In the genomic region with DNA sequence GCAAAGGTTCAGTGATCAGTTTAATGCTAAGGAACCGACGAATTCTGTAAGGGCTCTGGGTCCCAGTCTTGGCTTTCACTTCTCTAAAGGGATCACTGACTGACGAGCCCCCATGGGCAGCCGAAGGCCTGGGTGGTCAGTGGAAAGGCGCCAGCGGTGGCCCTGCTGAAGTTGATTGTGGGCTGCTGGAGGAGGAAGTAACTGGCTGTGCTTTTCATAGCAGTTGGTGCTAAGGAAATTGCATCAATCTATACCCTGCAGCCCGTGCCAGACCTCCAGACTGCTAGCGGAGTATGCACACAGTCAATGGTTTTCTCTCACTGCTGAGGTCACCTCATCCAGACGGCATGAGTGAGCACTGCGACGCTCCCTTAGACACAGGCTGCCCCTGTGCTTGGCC, we compare ENCODE assay signal across 8 mouse cellular contexts. TPM values are rescaled to one million over a fixed set of nuclear protein-coding genes. Genes with fewer than 3 reads are reported as not detected.
DNase-seq lines count a peak whose midpoint lies in the region; ATAC-seq and TF ChIP-seq lines count a peak whose summit lies in the region.

No protein-coding gene starts in this region.

- intact Hi-C loops in heart, postnatal 25 days (cut with DNase I), result loop anchor here (5.0 to 10.0 kb wide), 2 partner anchors 73 to 415 kb away; partner anchors contain the start of gene 3110040N11Rik

- H3K27ac ChIP-seq in heart, embryonic 15.5 days, result peak overlapping the region; percentile 60
- peak overlapping the region; percentile 54 for H3K27ac ChIP-seq in liver, adult 2 months (replicated peaks; ENCODE audit: insufficient read depth, low read depth, low read length)
- no peak overlapping the region for H3K27ac ChIP-seq in midbrain, embryonic 15.5 days

- peak overlapping the region; percentile 73 for H3K9ac ChIP-seq in heart, embryonic 15.5 days
- H3K9ac ChIP-seq in liver, adult 2 months (ENCODE audit: low read depth, low read length), result no peak overlapping the region; the same call in 1 of the 2 replicates
- no peak overlapping the region for H3K9ac ChIP-seq in midbrain, embryonic 15.5 days

- H3K79me2 ChIP-seq in liver, adult 2 months (ENCODE audit: control insufficient read depth, insufficient read depth, low read length), result no peaks in the 10 kb centered on the region

- ATAC-seq in heart, embryonic 15.5 days (replicated peaks; ENCODE audit: insufficient number of reproducible peaks, insufficient read depth, low FRiP score, low read depth), result 0 out of 2 replicates have a peak, but pooled peaks have one; percentile 12
- no peak; the same call in 1 of the 2 replicates for ATAC-seq in midbrain, embryonic 15.5 days (replicated peaks)

- no peak for TF ChIP-seq POLR2A in liver, adult 2 months (IDR thresholded peaks at IDR 0.05; ENCODE audit: extremely low read depth, insufficient read depth, low read length)

- H3K4me1 ChIP-seq in heart, embryonic 15.5 days (replicated peaks), result peaks cover 53% of the 10 kb centered on the region
- H3K4me1 ChIP-seq in liver, adult 2 months (ENCODE audit: control insufficient read depth, insufficient read depth, low read length), result no peaks in the 10 kb centered on the region
- peaks cover 16% of the 10 kb centered on the region for H3K4me1 ChIP-seq in midbrain, embryonic 15.5 days

- no peaks in the 10 kb centered on the region for H3K36me3 ChIP-seq in heart, embryonic 15.5 days
- H3K36me3 ChIP-seq in liver, adult 2 months (ENCODE audit: control insufficient read depth, insufficient read depth, low read length), result no peaks in the 10 kb centered on the region
- no peaks in the 10 kb centered on the region for H3K36me3 ChIP-seq in midbrain, embryonic 15.5 days (replicated peaks)

- 37% methylated on average over 11 of the region's 11 CpGs for WGBS in heart, embryonic 15.5 days
- 44% methylated on average over 11 of the region's 11 CpGs for WGBS in liver, adult 2 months
- WGBS in midbrain, embryonic 15.5 days, result 54% methylated on average over 11 of the region's 11 CpGs

- peak overlapping the region; percentile 92 for H3K4me2 ChIP-seq in heart, embryonic 15.5 days
- H3K4me2 ChIP-seq in midbrain, embryonic 15.5 days, result peak overlapping the region; percentile 91

- no peak for TF ChIP-seq CTCF in liver, adult 2 months (IDR thresholded peaks at IDR 0.05; ENCODE audit: low read depth, low read length)

- no peaks in the 10 kb centered on the region for H3K9me3 ChIP-seq in heart, embryonic 15.5 days (replicated peaks)
- H3K9me3 ChIP-seq in midbrain, embryonic 15.5 days, result no peaks in the 10 kb centered on the region

- H3K4me3 ChIP-seq in heart, embryonic 15.5 days, result peak overlapping the region; percentile 72
- peak overlapping the region; percentile 65; the same call in 1 of the 2 replicates for H3K4me3 ChIP-seq in liver, adult 2 months (ENCODE audit: insufficient read depth, low read depth, low read length)
- H3K4me3 ChIP-seq in midbrain, embryonic 15.5 days, result peak overlapping the region; percentile 64

- H3K27me3 ChIP-seq in heart, embryonic 15.5 days, result no peaks in the 10 kb centered on the region
- peaks cover 6% of the 10 kb centered on the region; the same call in 1 of the 2 replicates for H3K27me3 ChIP-seq in liver, adult 2 months (ENCODE audit: control insufficient read depth, insufficient read depth, low read length)
- peaks cover 16% of the 10 kb centered on the region for H3K27me3 ChIP-seq in midbrain, embryonic 15.5 days (replicated peaks)

- peak; percentile 98 for DNase-seq in heart, adult 11 months
- DNase-seq in heart, postnatal 25 days (ENCODE audit: low spot score), result no peak
- peak; percentile 43 for DNase-seq in c-Kit-positive CD71-negative TER-119-negative erythroid progenitor cells, embryonic 14.5 days (ENCODE audit: low read depth)
- DNase-seq in liver, adult 2 months (ENCODE audit: extremely low read depth, low read depth, low spot score), result peak; percentile 33
- no peak for DNase-seq in cerebellum, postnatal 4 days (ENCODE audit: low spot score in 2 of 2)
- no peak for DNase-seq in retina, embryonic 14.5 days (ENCODE audit: low spot score)

RNA-seq across cellular contexts. Expression of gene Tm6sf1, which starts 1.3 kb away (rescaled TPM):
- total RNA-seq in heart, postnatal 25 days (2021), result 10 to 100 TPM; 13.1 to 13.4 TPM
- 28.2 and 33.6 TPM in 2 replicates for polyA plus RNA-seq in heart, embryonic 15.5 days (2015; fragmentation: Nextera tagmentation; extraction: Ambion mirVana)
- 4.7 and 6.2 TPM in 2 replicates for total RNA-seq in liver, adult 2 months (2014; rRNA removed)
- 3.3 and 4.9 TPM in 2 replicates for polyA plus RNA-seq in liver, adult 2 months (2012; rRNA removed)
- polyA plus RNA-seq in midbrain, embryonic 15.5 days (2015; fragmentation: Nextera tagmentation; extraction: Ambion mirVana), result 10.2 and 10.9 TPM in 2 replicates

RNA-seq across cellular contexts. Expression of gene Gm10160, which starts 4.5 kb away (rescaled TPM):
- total RNA-seq in heart, postnatal 25 days (2021), result not detected
- not detected in 2 replicates for polyA plus RNA-seq in heart, embryonic 15.5 days (2015; fragmentation: Nextera tagmentation; extraction: Ambion mirVana)
- not detected in 2 replicates for total RNA-seq in liver, adult 2 months (2014; rRNA removed)
- not detected in 2 replicates for polyA plus RNA-seq in liver, adult 2 months (2012; rRNA removed)
- not detected in 2 replicates for polyA plus RNA-seq in midbrain, embryonic 15.5 days (2015; fragmentation: Nextera tagmentation; extraction: Ambion mirVana)

RNA-seq across cellular contexts. Expression of gene Btbd1, which starts 30.8 kb away (rescaled TPM):
- 100 to 1,000 TPM; 121 to 134 TPM for total RNA-seq in heart, postnatal 25 days (2021)
- 83.1 and 85.4 TPM in 2 replicates for polyA plus RNA-seq in heart, embryonic 15.5 days (2015; fragmentation: Nextera tagmentation; extraction: Ambion mirVana)
- total RNA-seq in liver, adult 2 months (2014; rRNA removed), result 29.9 and 31.7 TPM in 2 replicates
- 12.5 and 13.3 TPM in 2 replicates for polyA plus RNA-seq in liver, adult 2 months (2012; rRNA removed)
- polyA plus RNA-seq in midbrain, embryonic 15.5 days (2015; fragmentation: Nextera tagmentation; extraction: Ambion mirVana), result 94.4 and 95.1 TPM in 2 replicates

Comparison
In these comparisons a context has a peak if more than half of its experiments do, and no peak if none do; other contexts are left out.
1. DNase-seq: peak in heart, adult 11 months (single experiment), c-Kit-positive CD71-negative TER-119-negative erythroid progenitor cells, embryonic 14.5 days (single experiment) and liver, adult 2 months (single experiment); none in heart, postnatal 25 days (single experiment), cerebellum, postnatal 4 days (0 of 2) and retina, embryonic 14.5 days (single experiment).
2. Peak in every context shown above with its lines, with median percentiles within 50 percentile points of each other: H3K4me3 ChIP-seq.